Mouse (Mus musculus): Measurements from ENCODE around the gene Chat. TPM values are rescaled to one million over a fixed set of nuclear protein-coding genes. Genes with fewer than 3 reads are reported as not detected.

The Chat gene
- polyA plus RNA-seq, 1 experiment from 2014 or later, result 0.14 TPM

DNA sequence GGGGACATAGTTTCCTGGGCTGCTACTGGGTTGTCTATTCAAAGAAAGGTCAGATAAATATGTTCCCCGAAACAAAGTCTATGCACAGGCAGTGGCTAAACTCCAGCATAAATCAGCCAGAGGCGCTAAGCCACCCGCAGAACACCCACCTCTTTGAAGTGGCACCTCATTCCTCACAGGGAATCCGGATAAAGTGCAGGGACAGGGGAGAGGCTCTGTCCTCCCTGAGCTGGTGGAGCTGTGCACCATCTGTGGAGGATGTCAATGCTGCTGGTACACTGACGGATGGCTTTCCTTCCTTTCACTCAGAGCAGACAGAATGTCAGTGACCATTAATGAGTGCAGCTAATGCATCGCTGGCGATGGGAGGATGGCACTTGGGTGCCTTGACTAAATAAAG lies 84.7 kb downstream of the Chat start:
- no peak for ATAC-seq (replicated peaks; ENCODE audit: extremely low read depth, insufficient read depth, low FRiP score)
- Histone ChIP-seq H3K4me1 (ENCODE audit: control insufficient read depth, insufficient read depth, low read length) (peaks cover 11% of the 10 kb centered on the region), H3K36me3 (ENCODE audit: control insufficient read depth, insufficient read depth) (no peaks in the 10 kb centered on the region), H3K4me2 (ENCODE audit: low read depth, low read length) (peak overlapping the region; percentile 45), H3K27ac (ENCODE audit: low read length) (no peak overlapping the region), H3K9ac (ENCODE audit: low read length) (no peak overlapping the region), H3K4me3 (ENCODE audit: low read length) (no peak overlapping the region), H3K27me3 (ENCODE audit: control insufficient read depth, insufficient read depth, low read length) (peaks cover 23% of the 10 kb centered on the region), H3K9me3 (replicated peaks; ENCODE audit: control insufficient read depth, low read length) (no peaks in the 10 kb centered on the region)
- WGBS, result 20% methylated on average over 7 of the region's 7 CpGs

DNA sequence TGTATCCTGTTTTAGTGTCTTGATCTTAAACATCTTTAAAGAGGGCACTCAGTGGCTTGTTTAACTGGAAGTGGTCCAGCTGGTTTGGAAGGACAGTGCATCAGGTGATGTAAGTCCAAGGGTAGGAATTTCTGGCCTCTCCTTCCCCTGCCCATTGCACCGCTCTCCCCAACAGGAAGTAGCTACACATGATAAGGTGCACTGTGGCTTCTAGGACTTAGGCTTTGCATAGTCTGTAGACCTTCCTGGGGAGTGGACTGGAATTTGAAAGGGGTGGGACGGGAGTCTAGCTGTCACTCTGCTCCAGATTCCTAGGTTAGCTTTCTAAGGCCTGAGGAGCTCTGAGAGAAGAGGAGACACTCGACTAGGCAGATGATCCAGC lies 85.7 kb downstream of the Chat start:
- ATAC-seq (replicated peaks; ENCODE audit: extremely low read depth, insufficient read depth, low FRiP score), result no peak
- Histone ChIP-seq H3K36me3 (ENCODE audit: control insufficient read depth, insufficient read depth) (no peaks in the 10 kb centered on the region), H3K9me3 (replicated peaks; ENCODE audit: control insufficient read depth, low read length) (no peaks in the 10 kb centered on the region), H3K4me3 (ENCODE audit: low read length) (no peak overlapping the region), H3K9ac (ENCODE audit: low read length) (no peak overlapping the region), H3K4me1 (ENCODE audit: control insufficient read depth, insufficient read depth, low read length) (peaks cover 11% of the 10 kb centered on the region), H3K4me2 (ENCODE audit: low read depth, low read length) (no peak overlapping the region), H3K27me3 (ENCODE audit: control insufficient read depth, insufficient read depth, low read length) (peaks cover 23% of the 10 kb centered on the region), H3K27ac (ENCODE audit: low read length) (no peak overlapping the region)
- 26% methylated on average over 3 of the region's 3 CpGs for WGBS

DNA sequence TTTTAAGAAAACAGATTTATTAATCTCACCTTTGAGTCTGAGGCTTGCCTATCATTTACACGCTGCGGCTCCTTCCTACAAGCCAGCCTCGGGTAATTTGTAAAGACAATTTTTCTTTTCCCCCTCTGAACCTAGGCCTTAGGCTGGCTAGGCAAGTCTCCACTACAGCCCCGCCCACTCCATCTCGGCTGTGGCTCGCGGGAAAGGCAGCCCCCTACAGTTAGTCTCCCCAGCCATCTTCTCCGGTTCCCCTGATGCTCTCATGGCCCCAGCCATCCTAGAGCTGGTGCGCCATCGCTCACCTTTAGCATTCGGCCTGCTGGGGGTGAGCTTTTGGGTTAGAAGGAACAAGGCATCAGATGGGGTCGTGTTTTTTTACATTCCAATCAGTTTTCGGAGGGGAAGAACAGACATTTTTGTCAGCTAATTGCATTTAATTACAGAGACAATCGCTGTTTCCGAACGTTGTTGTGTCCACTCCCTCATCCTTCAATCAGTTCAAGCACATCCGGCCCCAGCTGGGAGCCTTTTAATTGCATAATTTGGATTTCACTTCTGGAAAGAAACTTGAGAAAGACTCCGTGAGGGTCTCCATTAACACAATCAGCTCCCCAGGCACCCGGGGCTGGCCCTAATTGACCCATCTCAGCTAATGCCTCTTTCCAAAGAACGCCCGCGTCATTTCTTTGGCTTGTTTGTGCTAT lies 86.2 kb downstream of the Chat start:
- Histone ChIP-seq H3K36me3 (ENCODE audit: control insufficient read depth, insufficient read depth) (no peaks in the 10 kb centered on the region), H3K27me3 (ENCODE audit: control insufficient read depth, insufficient read depth, low read length) (peaks cover 23% of the 10 kb centered on the region)
- no peak for ATAC-seq (replicated peaks; ENCODE audit: extremely low read depth, insufficient read depth, low FRiP score)

DNA sequence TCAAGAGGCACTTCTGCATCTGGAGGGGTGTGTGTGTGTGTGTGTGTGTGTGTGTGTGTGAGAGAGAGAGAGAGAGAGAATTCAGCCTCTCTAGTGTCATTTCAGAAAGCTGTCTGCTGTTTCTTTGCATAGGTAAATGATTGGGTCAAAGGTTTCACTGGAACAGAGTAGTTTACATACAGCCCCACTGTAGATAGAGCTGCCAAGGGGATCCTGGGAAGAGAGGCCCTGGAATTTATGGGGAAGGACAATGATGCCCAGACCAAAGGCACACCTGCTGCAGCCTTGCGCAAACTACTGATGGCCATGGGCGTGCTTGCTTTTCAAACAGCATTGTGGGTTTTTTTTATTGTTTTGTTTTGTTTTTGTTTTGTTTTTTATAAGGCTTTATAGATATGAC lies 93.3 kb downstream of the Chat start:
- no peaks in the 10 kb centered on the region for H3K4me1 ChIP-seq (ENCODE audit: control insufficient read depth, insufficient read depth, low read length)
- no peak overlapping the region for H3K4me2 ChIP-seq (ENCODE audit: low read depth, low read length)
- H3K9ac ChIP-seq (ENCODE audit: low read length), result no peak overlapping the region
- ATAC-seq (replicated peaks; ENCODE audit: extremely low read depth, insufficient read depth, low FRiP score), result no peak
- H3K27me3 ChIP-seq (ENCODE audit: control insufficient read depth, insufficient read depth, low read length), result no peaks in the 10 kb centered on the region
- WGBS, result 87% methylated on average over 2 of the region's 2 CpGs
- no peak overlapping the region for H3K4me3 ChIP-seq (ENCODE audit: low read length)
- H3K36me3 ChIP-seq (ENCODE audit: control insufficient read depth, insufficient read depth), result no peaks in the 10 kb centered on the region
- H3K9me3 ChIP-seq (replicated peaks; ENCODE audit: control insufficient read depth, low read length), result no peaks in the 10 kb centered on the region
- H3K27ac ChIP-seq (ENCODE audit: low read length), result no peak overlapping the region

More for the DNA sequence above, 86.2 kb downstream of the Chat start:
- Histone ChIP-seq H3K4me2 (ENCODE audit: low read depth, low read length) (no peak overlapping the region), H3K4me3 (ENCODE audit: low read length) (no peak overlapping the region), H3K9ac (ENCODE audit: low read length) (no peak overlapping the region), H3K9me3 (replicated peaks; ENCODE audit: control insufficient read depth, low read length) (no peaks in the 10 kb centered on the region), H3K4me1 (ENCODE audit: control insufficient read depth, insufficient read depth, low read length) (peaks cover 11% of the 10 kb centered on the region), H3K27ac (ENCODE audit: low read length) (no peak overlapping the region)
- WGBS, result 24% methylated on average over 22 of the region's 22 CpGs

DNA sequence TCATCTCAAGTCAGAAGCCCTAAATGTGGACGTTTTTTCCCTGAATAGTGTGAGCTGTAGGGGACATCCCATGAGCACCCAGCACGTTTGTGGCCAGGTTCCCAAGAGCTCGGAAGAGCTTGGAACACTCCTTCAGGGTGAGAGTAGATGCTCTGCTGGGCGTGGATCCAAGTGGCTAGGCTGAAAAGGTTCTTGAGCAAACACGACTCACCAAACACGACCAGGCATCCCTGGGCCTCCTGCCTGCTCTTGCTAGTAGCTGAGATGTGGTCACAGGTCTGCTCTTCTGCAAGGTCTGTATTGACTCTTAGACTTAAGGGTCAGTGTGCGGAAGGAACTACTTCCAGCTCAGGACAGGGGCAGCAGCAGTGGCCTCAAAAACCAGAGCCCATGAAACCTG lies 96.0 kb downstream of the Chat start:
- Histone ChIP-seq H3K4me3 (ENCODE audit: low read length) (no peak overlapping the region), H3K27ac (ENCODE audit: low read length) (no peak overlapping the region), H3K4me2 (ENCODE audit: low read depth, low read length) (no peak overlapping the region), H3K9me3 (replicated peaks; ENCODE audit: control insufficient read depth, low read length) (no peaks in the 10 kb centered on the region), H3K36me3 (ENCODE audit: control insufficient read depth, insufficient read depth) (no peaks in the 10 kb centered on the region), H3K9ac (ENCODE audit: low read length) (no peak overlapping the region), H3K4me1 (ENCODE audit: control insufficient read depth, insufficient read depth, low read length) (no peaks in the 10 kb centered on the region), H3K27me3 (ENCODE audit: control insufficient read depth, insufficient read depth, low read length) (no peaks in the 10 kb centered on the region)
- 55% methylated on average over 7 of the region's 7 CpGs for WGBS
- ATAC-seq (replicated peaks; ENCODE audit: extremely low read depth, insufficient read depth, low FRiP score), result no peak

GRCm38 (mm10) chr14:32364359-32364758 lies 101.4 kb downstream of the Chat start:
- 44% methylated on average over 7 of the region's 7 CpGs for WGBS
- ATAC-seq (replicated peaks; ENCODE audit: extremely low read depth, insufficient read depth, low FRiP score), result no peak
- no peak overlapping the region for H3K4me3 ChIP-seq (ENCODE audit: low read length)
- no peak overlapping the region for H3K9ac ChIP-seq (ENCODE audit: low read length)
- H3K4me1 ChIP-seq (ENCODE audit: control insufficient read depth, insufficient read depth, low read length), result no peaks in the 10 kb centered on the region
- H3K36me3 ChIP-seq (ENCODE audit: control insufficient read depth, insufficient read depth), result no peaks in the 10 kb centered on the region
- peaks cover 2% of the 10 kb centered on the region; the same call in 1 of the 2 replicates for H3K9me3 ChIP-seq (replicated peaks; ENCODE audit: control insufficient read depth, low read length)
- no peaks in the 10 kb centered on the region for H3K27me3 ChIP-seq (ENCODE audit: control insufficient read depth, insufficient read depth, low read length)
- no peak overlapping the region for H3K27ac ChIP-seq (ENCODE audit: low read length)
- H3K4me2 ChIP-seq (ENCODE audit: low read depth, low read length), result no peak overlapping the region

Other genes with a start within 250 kb of the Chat start
- gene Ogdhl, start 144.0 kb downstream of the Chat start, polyA plus RNA-seq (2015; fragmentation: Nextera tagmentation; extraction: Ambion mirVana), result 10.3 and 12.3 TPM in 2 replicates
- gene 1700024G13Rik, start 77.6 kb downstream of the Chat start, polyA plus RNA-seq (2015; fragmentation: Nextera tagmentation; extraction: Ambion mirVana), result 0.17 and 0.30 TPM in 2 replicates
- gene Slc18a3, start 1.1 kb downstream of the Chat start, polyA plus RNA-seq (2015; fragmentation: Nextera tagmentation; extraction: Ambion mirVana), result 0.35 and 0.79 TPM in 2 replicates
- gene Ercc6, start 47.5 kb upstream of the Chat start, polyA plus RNA-seq (2015; fragmentation: Nextera tagmentation; extraction: Ambion mirVana), result 9.9 and 12.5 TPM in 2 replicates
- gene Prrxl1, start 133.4 kb upstream of the Chat start, polyA plus RNA-seq (2015; fragmentation: Nextera tagmentation; extraction: Ambion mirVana), result 0.05 TPM in 2 replicates
- gene 3425401B19Rik, start 219.3 kb upstream of the Chat start, polyA plus RNA-seq (2015; fragmentation: Nextera tagmentation; extraction: Ambion mirVana), result 8.4 and 10.4 TPM in 2 replicates